Mouse (Mus musculus): ENCODE results near the gene Ddc. TPM values are rescaled to one million over a fixed set of nuclear protein-coding genes. Genes with fewer than 3 reads are reported as not detected.

The Ddc gene
- polyA plus RNA-seq, 1 experiment from 2014 or later = 13.5 TPM

- H3K27ac ChIP-seq = peak overlapping the region; percentile 74
- H3K4me2 ChIP-seq (replicated peaks) = no peak overlapping the region
- H3K4me1 ChIP-seq = peaks cover 33% of the 10 kb centered on the region
- no peak overlapping the region for H3K9ac ChIP-seq
- H3K27me3 ChIP-seq = no peaks in the 10 kb centered on the region
- no peak overlapping the region for H3K4me3 ChIP-seq
- no peaks in the 10 kb centered on the region for H3K9me3 ChIP-seq
- 70% methylated on average over 5 of the region's 5 CpGs for WGBS
- H3K36me3 ChIP-seq = no peaks in the 10 kb centered on the region
- no peak for ATAC-seq (ENCODE audit: insufficient number of reproducible peaks, insufficient read depth, low FRiP score, low TSS enrichment)
Observed at GRCm38 (mm10) chr11:11837384-11837783, 60.6 kb downstream of the Ddc start.

- Histone ChIP-seq H3K27me3 (no peaks in the 10 kb centered on the region), H3K9ac (no peak overlapping the region), H3K27ac (peak overlapping the region; percentile 74), H3K4me3 (no peak overlapping the region), H3K36me3 (no peaks in the 10 kb centered on the region), H3K9me3 (no peaks in the 10 kb centered on the region), H3K4me1 (peaks cover 38% of the 10 kb centered on the region), H3K4me2 (replicated peaks) (no peak overlapping the region)
- WGBS = 34% methylated on average over 18 of the region's 18 CpGs
- ATAC-seq (ENCODE audit: insufficient number of reproducible peaks, insufficient read depth, low FRiP score, low TSS enrichment) = no peak
Observed at GRCm38 (mm10) chr11:11836713-11837370, 61.1 kb downstream of the Ddc start.

- Histone ChIP-seq H3K9me3 (no peaks in the 10 kb centered on the region), H3K4me3 (no peak overlapping the region), H3K9ac (no peak overlapping the region), H3K27ac (peak overlapping the region; percentile 74), H3K36me3 (no peaks in the 10 kb centered on the region), H3K27me3 (no peaks in the 10 kb centered on the region), H3K4me1 (peaks cover 43% of the 10 kb centered on the region), H3K4me2 (replicated peaks) (no peak overlapping the region)
- 35% methylated on average over 8 of the region's 8 CpGs for WGBS
- ATAC-seq (ENCODE audit: insufficient number of reproducible peaks, insufficient read depth, low FRiP score, low TSS enrichment) = no peak
Observed at GRCm38 (mm10) chr11:11836262-11836661, 61.7 kb downstream of the Ddc start.

- Histone ChIP-seq H3K9me3 (no peaks in the 10 kb centered on the region), H3K9ac (no peak overlapping the region), H3K27me3 (no peaks in the 10 kb centered on the region), H3K4me1 (peaks cover 46% of the 10 kb centered on the region), H3K4me3 (no peak overlapping the region), H3K27ac (peak overlapping the region; percentile 74; the same call in 1 of the 2 replicates), H3K36me3 (no peaks in the 10 kb centered on the region), H3K4me2 (replicated peaks) (no peak overlapping the region)
- WGBS = 74% methylated on average over 4 of the region's 4 CpGs
- ATAC-seq (ENCODE audit: insufficient number of reproducible peaks, insufficient read depth, low FRiP score, low TSS enrichment) = no peak
Observed at GRCm38 (mm10) chr11:11835791-11836190, 62.2 kb downstream of the Ddc start.

GRCm38 (mm10) chr11:11835361-11835760 is 62.6 kb downstream of the Ddc start:
- 47% methylated on average over 6 of the region's 6 CpGs for WGBS
- no peak overlapping the region for H3K4me2 ChIP-seq (replicated peaks)
- peak overlapping the region; percentile 52; the same call in 1 of the 2 replicates for H3K27ac ChIP-seq
- peaks cover 50% of the 10 kb centered on the region for H3K4me1 ChIP-seq
- no peak overlapping the region for H3K9ac ChIP-seq
- no peak for ATAC-seq (ENCODE audit: insufficient number of reproducible peaks, insufficient read depth, low FRiP score, low TSS enrichment)
- H3K27me3 ChIP-seq = no peaks in the 10 kb centered on the region
- no peaks in the 10 kb centered on the region for H3K9me3 ChIP-seq
- H3K4me3 ChIP-seq = no peak overlapping the region
- H3K36me3 ChIP-seq = no peaks in the 10 kb centered on the region

GRCm38 (mm10) chr11:11833100-11833499 is 64.8 kb downstream of the Ddc start:
- no peak for ATAC-seq (ENCODE audit: insufficient number of reproducible peaks, insufficient read depth, low FRiP score, low TSS enrichment)
- Histone ChIP-seq H3K4me1 (peaks cover 68% of the 10 kb centered on the region), H3K9ac (no peak overlapping the region), H3K27me3 (no peaks in the 10 kb centered on the region), H3K27ac (peak overlapping the region; percentile 94), H3K4me2 (replicated peaks) (no peak overlapping the region), H3K36me3 (no peaks in the 10 kb centered on the region), H3K4me3 (no peak overlapping the region), H3K9me3 (no peaks in the 10 kb centered on the region)
- 18% methylated on average over 8 of the region's 8 CpGs for WGBS

GRCm38 (mm10) chr11:11832755-11833084 is 65.2 kb downstream of the Ddc start:
- Histone ChIP-seq H3K27me3 (no peaks in the 10 kb centered on the region), H3K36me3 (no peaks in the 10 kb centered on the region), H3K4me3 (no peak overlapping the region), H3K9me3 (no peaks in the 10 kb centered on the region), H3K4me1 (peaks cover 64% of the 10 kb centered on the region), H3K9ac (no peak overlapping the region), H3K27ac (peak overlapping the region; percentile 94), H3K4me2 (replicated peaks) (no peak overlapping the region)
- no peak for ATAC-seq (ENCODE audit: insufficient number of reproducible peaks, insufficient read depth, low FRiP score, low TSS enrichment)
- WGBS = 21% methylated on average over 6 of the region's 6 CpGs

- H3K27me3 ChIP-seq = no peaks in the 10 kb centered on the region
- H3K9me3 ChIP-seq = no peaks in the 10 kb centered on the region
- H3K36me3 ChIP-seq = no peaks in the 10 kb centered on the region
- H3K4me3 ChIP-seq = no peak overlapping the region
- ATAC-seq (ENCODE audit: insufficient number of reproducible peaks, insufficient read depth, low FRiP score, low TSS enrichment) = no peak
- H3K4me1 ChIP-seq = peaks cover 64% of the 10 kb centered on the region
- H3K9ac ChIP-seq = peak overlapping the region; percentile 47; the same call in 1 of the 2 replicates
- peak overlapping the region; percentile 94 for H3K27ac ChIP-seq
- WGBS = 5% methylated on average over 6 of the region's 6 CpGs
- H3K4me2 ChIP-seq (replicated peaks) = no peak overlapping the region; the same call in 1 of the 2 replicates
Observed at GRCm38 (mm10) chr11:11831940-11832754, 65.8 kb downstream of the Ddc start.

GRCm38 (mm10) chr11:11831526-11831925 is 66.4 kb downstream of the Ddc start:
- 9% methylated on average over 6 of the region's 6 CpGs for WGBS
- H3K27ac ChIP-seq = peak overlapping the region; percentile 94
- no peak for ATAC-seq (ENCODE audit: insufficient number of reproducible peaks, insufficient read depth, low FRiP score, low TSS enrichment)
- peak overlapping the region; percentile 47; the same call in 1 of the 2 replicates for H3K9ac ChIP-seq
- no peak overlapping the region; the same call in 1 of the 2 replicates for H3K4me2 ChIP-seq (replicated peaks)
- no peak overlapping the region for H3K4me3 ChIP-seq
- H3K9me3 ChIP-seq = no peaks in the 10 kb centered on the region
- no peaks in the 10 kb centered on the region for H3K36me3 ChIP-seq
- H3K27me3 ChIP-seq = no peaks in the 10 kb centered on the region
- peaks cover 62% of the 10 kb centered on the region for H3K4me1 ChIP-seq

- 24% methylated on average over 12 of the region's 12 CpGs for WGBS
- Histone ChIP-seq H3K4me2 (replicated peaks) (no peak overlapping the region), H3K9ac (no peak overlapping the region), H3K9me3 (no peaks in the 10 kb centered on the region), H3K27me3 (no peaks in the 10 kb centered on the region), H3K4me3 (no peak overlapping the region), H3K36me3 (no peaks in the 10 kb centered on the region), H3K27ac (peak overlapping the region; percentile 97), H3K4me1 (peaks cover 56% of the 10 kb centered on the region)
- no peak for ATAC-seq (ENCODE audit: insufficient number of reproducible peaks, insufficient read depth, low FRiP score, low TSS enrichment)
Observed at GRCm38 (mm10) chr11:11830884-11831495, 67.0 kb downstream of the Ddc start.

GRCm38 (mm10) chr11:11829161-11830000 is 68.6 kb downstream of the Ddc start:
- no peaks in the 10 kb centered on the region for H3K9me3 ChIP-seq
- 0 out of 2 replicates have a peak, but pooled peaks have one; percentile 42 for ATAC-seq (ENCODE audit: insufficient number of reproducible peaks, insufficient read depth, low FRiP score, low TSS enrichment)
- no peaks in the 10 kb centered on the region for H3K36me3 ChIP-seq
- peaks cover 66% of the 10 kb centered on the region for H3K4me1 ChIP-seq
- no peak overlapping the region for H3K4me2 ChIP-seq (replicated peaks)
- peak overlapping the region; percentile 97 for H3K27ac ChIP-seq
- no peak overlapping the region for H3K4me3 ChIP-seq
- WGBS = 9% methylated on average over 11 of the region's 11 CpGs
- 0 out of 2 replicates have a peak overlapping the region, but pooled peaks have one; percentile 17 for H3K9ac ChIP-seq
- H3K27me3 ChIP-seq = no peaks in the 10 kb centered on the region

All from embryonic facial prominence, embryonic 12.5 days (tissue).